Mouse (Mus musculus) urinary bladder, postnatal 4 days (tissue): ENCODE measurements around the gene Sema3e.

Source experiments
- DNase-seq, 2 experiments: peaks; one replicate each; pipeline ENCODE4 v3.0.0; 2021 to 2022; ENCODE audit warnings: low spot score in 2 of 2

Sema3e gene

GRCm38 (mm10) chr5:14206794-14207193, 181.7 kb downstream of the Sema3e start:
- no peak for DNase-seq

- DNase-seq = no peak
Measured at GRCm38 (mm10) chr5:14209962-14210361, 184.9 kb downstream of the Sema3e start.

GRCm38 (mm10) chr5:14216211-14216610, 191.1 kb downstream of the Sema3e start:
- no peak for DNase-seq

- DNase-seq = no peak
Measured at GRCm38 (mm10) chr5:14218677-14219076, 193.6 kb downstream of the Sema3e start.

GRCm38 (mm10) chr5:14224509-14224908, 199.4 kb downstream of the Sema3e start:
- DNase-seq = no peak

- DNase-seq = no peak
Measured at GRCm38 (mm10) chr5:14231027-14231426, 206.0 kb downstream of the Sema3e start.

- peak in 1 of 2 experiments; percentile 58 for DNase-seq
Measured at GRCm38 (mm10) chr5:14252583-14252982, 227.5 kb downstream of the Sema3e start.

GRCm38 (mm10) chr5:14253328-14253727, 228.3 kb downstream of the Sema3e start:
- DNase-seq = no peak

- DNase-seq = no peak
Measured at GRCm38 (mm10) chr5:14260156-14260555, 235.1 kb downstream of the Sema3e start.

GRCm38 (mm10) chr5:14267400-14267799, 242.3 kb downstream of the Sema3e start:
- no peak for DNase-seq
